Mouse (Mus musculus) brain, adult 10 weeks (tissue): Measurements from ENCODE around the gene Olfr782. TPM values are rescaled to one million over a fixed set of nuclear protein-coding genes. Genes with fewer than 3 reads are reported as not detected.

Experiments used
- polyA plus RNA-seq: library from polyadenylated mRNA; stranded (reverse); fragments of 350-450 nt; fragmentation: Illumina TruSeq; extraction: RNeasy Lipid Tissue Mini Kit (QIAGEN cat#74804); gene quantifications from one replicate; pipeline ENCODE4 v1.2.3, GENCODE M21; 2015; ENCODE audit warnings: low read depth, low replicate concordance

Olfr782 gene
- polyA plus RNA-seq = not detected

GRCm38 (mm10) chr10:129348550-129348949, at the start of gene Olfr782:
TSS of gene Olfr782 (plus strand) at chr10:129348850.

DNA sequence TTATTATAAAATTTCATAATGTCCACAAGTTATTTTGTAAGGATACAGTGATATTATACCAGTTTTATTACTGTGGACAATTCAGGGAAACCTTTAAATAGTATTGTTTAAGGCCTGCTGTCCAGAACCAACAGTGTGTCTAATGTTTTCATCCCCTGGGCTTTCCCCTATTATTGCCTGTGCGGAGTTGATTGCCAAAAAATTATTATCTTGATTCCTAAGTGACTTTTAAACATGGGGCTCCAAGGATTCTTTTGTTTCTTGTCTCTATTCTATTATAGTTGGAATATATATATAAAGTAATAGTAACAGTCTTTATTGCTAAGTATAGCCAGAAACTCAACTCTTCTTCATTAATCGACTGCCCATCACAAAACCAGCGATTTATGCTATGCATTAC, 30.8 kb upstream of the Olfr782 start, which contains the start of gene Olfr780:
Gene Olfr780, plus strand, starts transcription at position 301 of the 400 bp plus-strand sequence.

GRCm38 (mm10) chr10:129328554-129328953, 20.1 kb upstream of the Olfr782 start, which contains the start of gene Olfr781:
TSS of gene Olfr781 (plus strand) at chr10:129328854.

GRCm38 (mm10) chr10:129383783-129384182, 35.1 kb downstream of the Olfr782 start, which contains the start of gene Olfr784:
TSS of gene Olfr784 (plus strand) at chr10:129384083.

Other genes starting within 250 kb of the Olfr782 start
- not detected for gene Olfr768, start 249.5 kb upstream of the Olfr782 start, polyA plus RNA-seq
- gene Olfr769, start 231.0 kb upstream of the Olfr782 start, polyA plus RNA-seq = not detected
- not detected for gene Olfr770, start 209.9 kb upstream of the Olfr782 start, polyA plus RNA-seq
- gene Olfr771, start 184.1 kb upstream of the Olfr782 start, polyA plus RNA-seq = not detected
- not detected for gene Olfr772, start 170.9 kb upstream of the Olfr782 start, polyA plus RNA-seq
- gene Olfr773, start 161.4 kb upstream of the Olfr782 start, polyA plus RNA-seq = not detected
- not detected for gene Olfr774, start 112.6 kb upstream of the Olfr782 start, polyA plus RNA-seq
- gene Olfr775, start 100.4 kb upstream of the Olfr782 start, polyA plus RNA-seq = not detected
- not detected for gene Olfr776, start 89.7 kb upstream of the Olfr782 start, polyA plus RNA-seq
- not detected for gene Olfr777, start 77.4 kb upstream of the Olfr782 start, polyA plus RNA-seq
- gene Olfr780, start 30.7 kb upstream of the Olfr782 start, polyA plus RNA-seq = not detected
- not detected for gene Olfr781, start 20.0 kb upstream of the Olfr782 start, polyA plus RNA-seq
- not detected for gene Olfr784, start 35.2 kb downstream of the Olfr782 start, polyA plus RNA-seq
- gene Olfr785, start 56.6 kb downstream of the Olfr782 start, polyA plus RNA-seq = not detected
- not detected for gene Olfr786, start 78.5 kb downstream of the Olfr782 start, polyA plus RNA-seq
- not detected for gene Olfr787, start 113.0 kb downstream of the Olfr782 start, polyA plus RNA-seq
- gene Olfr788, start 122.1 kb downstream of the Olfr782 start, polyA plus RNA-seq = not detected
- not detected for gene Olfr789, start 135.9 kb downstream of the Olfr782 start, polyA plus RNA-seq
- gene Olfr790, start 149.6 kb downstream of the Olfr782 start, polyA plus RNA-seq = not detected
- gene Olfr791, start 172.9 kb downstream of the Olfr782 start, polyA plus RNA-seq = not detected
- not detected for gene Olfr792, start 190.3 kb downstream of the Olfr782 start, polyA plus RNA-seq
- gene Olfr794, start 218.8 kb downstream of the Olfr782 start, polyA plus RNA-seq = not detected